Mouse (Mus musculus): ENCODE results near the gene Myo1d.

DNA sequence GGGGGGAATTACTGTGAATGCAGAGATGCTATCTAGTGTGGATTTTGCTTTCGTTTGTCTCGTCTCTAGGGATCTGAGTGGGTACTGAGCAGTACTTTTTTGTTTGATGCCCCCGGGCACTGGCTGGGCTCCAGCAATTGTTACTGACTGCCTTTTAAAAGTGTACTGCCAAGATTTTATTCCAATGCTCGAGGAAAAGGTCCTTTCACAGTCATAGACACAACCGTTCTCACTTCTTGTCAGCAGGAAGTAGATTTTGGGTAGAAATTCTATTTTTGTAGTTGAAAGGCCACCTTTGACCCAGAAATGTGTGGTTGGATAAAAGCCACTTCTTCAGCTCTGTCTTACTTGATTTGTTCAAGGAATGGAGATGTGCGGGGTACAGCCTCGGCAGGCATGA, 266.0 kb downstream of the Myo1d start:
- no peak for TF ChIP-seq POLR2A (IDR thresholded peaks at IDR 0.05; ENCODE audit: borderline replicate concordance, extremely low read depth, low read depth, low read length)
- TF ChIP-seq CTCF (IDR thresholded peaks at IDR 0.05; ENCODE audit: insufficient read depth, low read length), result no peak
